Mouse (Mus musculus): ENCODE results near the gene Smyd4.
A peak's percentile ranks its signal among the peaks of the same experiment; 100 is the strongest.

Smyd4 gene

DNA sequence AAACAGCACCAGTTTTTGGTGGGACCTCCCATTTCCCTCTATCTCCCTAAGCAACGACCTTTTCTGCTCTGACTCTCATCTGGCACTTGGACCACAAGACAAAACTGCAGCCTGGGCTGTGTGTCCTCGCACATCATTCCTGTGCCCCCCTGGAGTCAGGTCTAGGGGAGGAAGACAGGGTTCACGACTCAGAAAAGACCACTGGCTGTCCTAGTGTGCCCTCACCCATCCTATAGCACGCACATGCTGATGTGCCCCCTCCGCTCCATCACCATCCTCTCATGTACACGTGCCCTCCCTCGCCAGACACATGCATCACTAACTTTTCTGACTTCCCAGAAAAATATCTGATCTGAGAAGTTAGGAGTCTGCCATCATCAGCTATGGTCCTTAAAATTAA, 71.8 kb downstream of the Smyd4 start:
- no peak for DNase-seq (ENCODE audit: low spot score in 2 of 2)

- DNase-seq (ENCODE audit: low spot score in 2 of 2): no peak
These were observed 72.7 kb downstream of the Smyd4 start for GRCm38 (mm10) chr11:75420810-75421374.

DNA sequence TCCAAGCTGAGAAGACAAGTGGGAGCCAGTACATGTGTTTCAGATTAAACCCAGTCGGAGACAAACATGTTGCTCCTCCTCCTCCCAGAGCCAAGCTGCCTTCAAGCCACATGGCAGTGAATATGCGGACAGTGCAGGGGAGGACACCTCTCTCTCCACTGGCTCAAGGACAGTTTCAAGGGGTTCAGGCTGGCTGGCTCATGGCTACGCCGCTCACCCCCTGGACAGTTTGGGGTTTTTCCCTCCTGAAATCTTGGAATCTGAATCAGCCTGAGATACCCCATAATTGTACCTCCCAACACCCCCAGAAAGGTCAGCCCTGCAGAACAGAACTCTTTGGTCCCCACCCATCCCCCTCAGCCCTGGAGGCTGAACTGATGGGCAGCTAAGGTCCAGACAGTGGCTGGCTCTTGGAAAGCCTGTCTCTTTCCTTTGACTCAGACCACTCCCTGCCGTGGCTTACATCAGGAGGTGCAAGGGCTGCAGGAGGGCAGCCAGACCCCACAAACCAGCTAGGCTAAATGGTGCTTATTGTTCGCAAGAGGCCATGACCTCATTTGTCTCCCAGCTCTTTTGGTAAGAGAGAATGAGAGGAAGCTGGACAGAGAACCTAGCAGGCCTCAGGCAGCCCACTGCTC, 73.3 kb downstream of the Smyd4 start:
- peak in 1 of 2 experiments; percentile 27 for DNase-seq (ENCODE audit: low spot score in 2 of 2)

DNA sequence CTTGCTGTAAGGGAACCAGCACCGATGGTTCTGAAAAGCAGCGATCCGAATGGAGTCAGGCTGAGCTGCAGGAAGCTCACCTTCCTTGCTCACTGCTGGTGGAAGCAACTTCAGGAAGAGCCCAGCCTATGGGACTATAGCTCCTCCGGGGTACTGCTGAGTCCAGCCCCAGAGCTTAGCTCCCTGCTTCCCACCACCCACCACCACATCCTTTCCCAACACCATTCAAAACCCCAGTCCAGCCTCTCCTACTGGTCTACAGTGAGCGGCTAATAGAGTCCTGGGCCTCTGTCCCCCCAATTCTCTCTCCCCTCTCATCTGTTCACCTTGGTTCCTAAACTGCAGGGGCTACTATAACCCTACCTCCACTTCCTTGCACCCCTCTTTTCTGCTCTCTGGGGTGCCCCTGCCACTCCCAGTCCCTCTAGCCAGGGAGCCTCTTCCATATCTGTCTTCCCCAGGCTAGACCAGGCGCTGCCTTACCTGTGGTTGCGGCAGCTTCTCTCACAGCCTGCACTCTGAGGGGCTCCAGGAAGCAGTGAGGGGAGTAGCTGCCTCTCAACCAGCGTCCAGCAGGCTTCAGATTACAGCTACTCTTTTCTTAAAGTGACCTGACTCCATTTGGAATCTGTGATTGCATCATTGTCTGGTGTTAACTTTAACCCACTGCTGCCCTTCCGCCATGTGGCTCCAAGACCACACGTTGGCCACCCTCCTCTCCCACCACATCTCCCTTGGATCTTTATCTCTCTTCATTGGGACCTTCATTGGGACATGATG, 74.0 kb downstream of the Smyd4 start, which contains the start of gene Serpinf1:
TSS of gene Serpinf1 (minus strand) at position 689 of the 780 bp plus-strand sequence.
- no peak for DNase-seq (ENCODE audit: low spot score in 2 of 2)

DNA sequence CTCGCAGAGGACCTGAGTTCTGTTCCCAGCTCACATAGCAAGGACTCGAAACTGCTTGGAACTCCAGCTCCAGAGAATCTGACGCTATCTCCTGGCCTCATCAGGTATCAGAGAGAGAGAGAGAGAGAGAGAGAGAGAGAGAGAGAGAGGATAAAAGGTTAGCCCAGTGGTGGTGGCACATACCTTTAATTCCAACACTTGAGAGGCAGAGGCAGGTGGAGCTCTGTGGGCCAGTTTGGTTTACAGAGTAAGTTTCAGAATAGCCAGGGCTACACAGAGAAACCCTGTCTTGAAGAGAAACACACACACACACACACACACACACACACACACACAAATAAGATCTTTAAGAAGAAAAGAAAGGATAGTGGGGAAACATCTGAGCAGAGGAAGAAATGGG, 74.9 kb downstream of the Smyd4 start:
- no peak for DNase-seq (ENCODE audit: low spot score in 2 of 2)

DNA sequence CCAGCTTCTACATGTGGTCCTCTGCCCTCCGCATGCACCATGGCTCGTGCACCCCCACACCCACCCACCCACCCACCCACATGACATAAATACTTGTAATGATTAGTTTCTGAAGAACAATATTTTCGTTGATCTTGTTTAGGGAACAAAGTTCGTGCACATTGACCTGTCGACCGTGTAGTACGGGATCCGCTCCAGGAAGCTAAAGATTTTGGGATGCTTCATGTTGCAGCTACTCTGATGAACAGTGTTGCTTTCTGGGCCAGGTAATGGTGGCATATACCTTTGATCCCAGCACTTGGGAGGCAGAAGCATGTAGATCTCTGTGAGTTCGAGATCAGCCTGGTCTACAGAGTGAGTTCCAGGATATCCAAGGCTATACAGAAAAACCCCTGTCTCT, 75.8 kb downstream of the Smyd4 start:
- no peak for DNase-seq (ENCODE audit: low spot score in 2 of 2)

DNA sequence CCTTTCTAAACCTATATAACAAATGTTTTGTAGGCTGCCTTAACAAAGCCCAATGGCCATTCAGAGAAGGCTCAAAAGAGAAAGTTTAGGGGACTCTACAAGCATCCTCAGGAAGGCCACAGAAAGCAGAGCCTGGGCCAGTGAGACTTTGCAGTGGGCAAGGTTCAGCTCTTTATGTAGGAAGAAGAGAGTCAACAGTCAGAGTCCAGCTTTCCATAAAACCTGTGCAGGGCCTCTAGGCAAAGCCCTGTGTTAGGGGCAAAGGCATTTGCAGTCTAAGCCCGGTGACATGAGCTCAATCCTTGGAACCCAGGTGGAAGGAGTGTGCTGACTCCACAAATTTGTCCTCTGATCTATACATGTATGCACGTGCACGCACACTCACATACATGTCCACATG, 76.2 kb downstream of the Smyd4 start:
- no peak for DNase-seq (ENCODE audit: low spot score in 2 of 2)

GRCm38 (mm10) chr11:75429019-75429705, 80.9 kb downstream of the Smyd4 start:
- DNase-seq (ENCODE audit: low spot score in 2 of 2): no peak

DNA sequence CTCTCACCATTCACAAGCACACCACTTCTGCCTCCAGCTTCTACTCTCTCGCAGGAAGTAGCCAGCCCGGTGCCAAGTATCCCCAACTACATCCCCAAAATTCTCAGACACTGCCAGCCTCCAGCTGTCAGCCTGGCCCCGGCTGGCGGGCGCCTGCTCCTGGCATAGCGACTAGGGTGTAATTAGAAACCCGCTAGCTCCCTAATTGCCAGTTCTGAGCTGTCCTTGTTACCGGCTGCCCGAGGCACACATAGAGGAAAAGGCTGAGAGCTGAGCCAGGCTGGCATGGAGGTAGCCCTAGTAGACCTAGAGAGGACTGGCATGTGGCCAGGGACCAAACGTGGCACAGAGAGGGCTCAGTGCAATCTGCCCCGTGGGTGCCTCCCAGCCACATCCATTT, 83.1 kb downstream of the Smyd4 start:
- DNase-seq (ENCODE audit: low spot score in 2 of 2): no peak

DNA sequence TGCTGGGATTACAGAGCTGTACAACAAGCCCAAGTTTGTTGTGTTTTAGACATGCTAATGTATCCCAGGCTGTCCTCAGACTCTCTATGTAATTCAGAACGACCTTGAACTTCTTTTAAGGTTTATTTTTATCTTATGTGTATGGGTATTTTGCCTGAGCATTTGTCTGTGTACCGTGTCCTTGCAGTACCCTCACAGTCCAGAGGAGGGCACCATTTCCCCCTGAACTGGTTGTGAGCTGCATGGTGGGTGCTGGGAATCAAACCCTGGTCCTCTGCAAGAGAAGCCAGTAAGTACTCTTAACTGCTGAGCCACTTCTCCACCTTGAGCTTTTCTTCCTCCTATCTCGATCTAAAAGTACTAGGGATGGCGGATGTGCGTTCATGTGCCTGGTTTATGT, 85.9 kb downstream of the Smyd4 start:
- DNase-seq (ENCODE audit: low spot score in 2 of 2): no peak

GRCm38 (mm10) chr11:75438194-75438593, 90.0 kb downstream of the Smyd4 start:
- no peak for DNase-seq (ENCODE audit: low spot score in 2 of 2)

DNA sequence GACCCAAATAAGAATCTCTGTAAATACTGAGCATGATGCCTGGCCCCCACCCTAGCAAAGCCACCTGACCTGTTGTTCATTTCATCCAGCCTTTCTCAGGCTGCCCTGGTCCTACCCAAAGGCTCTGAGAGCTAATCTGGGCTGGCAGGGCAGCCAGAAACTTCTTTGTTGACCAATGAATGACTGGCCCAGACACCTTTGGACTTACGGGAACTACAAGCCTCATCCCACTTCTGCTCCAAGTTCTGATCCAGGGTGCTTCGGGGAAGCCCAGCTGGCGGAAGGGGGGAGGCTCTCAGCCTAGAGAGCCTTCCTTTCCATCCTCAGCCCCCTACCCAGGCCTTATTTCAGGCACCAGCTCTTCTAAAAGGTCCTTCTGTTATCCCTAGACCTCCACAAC, 90.6 kb downstream of the Smyd4 start:
- no peak for DNase-seq (ENCODE audit: low spot score in 2 of 2)

DNA sequence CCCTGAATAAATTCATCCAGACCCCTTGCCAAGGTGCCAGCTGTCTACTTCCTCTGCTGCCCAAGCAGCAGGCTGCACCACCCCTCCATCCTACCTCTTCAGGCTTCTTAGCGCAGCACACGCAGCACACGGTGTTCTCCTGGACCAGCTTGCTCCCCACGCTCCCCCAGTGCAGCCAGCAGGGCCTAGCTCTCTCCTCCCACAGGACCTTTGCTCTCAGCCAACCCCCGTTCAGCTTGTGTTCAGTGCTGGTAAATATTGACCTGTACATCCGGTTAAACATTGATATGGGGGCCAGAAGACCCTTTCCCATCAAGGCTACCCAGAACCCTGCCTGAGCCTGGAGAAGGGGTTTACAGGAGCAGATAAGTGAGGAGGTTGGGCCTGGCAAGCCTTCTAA, 91.1 kb downstream of the Smyd4 start, which contains the start of gene Serpinf2:
TSS of gene Serpinf2 (minus strand) at position 229 of the 400 bp plus-strand sequence.
- no peak for DNase-seq (ENCODE audit: low spot score in 2 of 2)

DNA sequence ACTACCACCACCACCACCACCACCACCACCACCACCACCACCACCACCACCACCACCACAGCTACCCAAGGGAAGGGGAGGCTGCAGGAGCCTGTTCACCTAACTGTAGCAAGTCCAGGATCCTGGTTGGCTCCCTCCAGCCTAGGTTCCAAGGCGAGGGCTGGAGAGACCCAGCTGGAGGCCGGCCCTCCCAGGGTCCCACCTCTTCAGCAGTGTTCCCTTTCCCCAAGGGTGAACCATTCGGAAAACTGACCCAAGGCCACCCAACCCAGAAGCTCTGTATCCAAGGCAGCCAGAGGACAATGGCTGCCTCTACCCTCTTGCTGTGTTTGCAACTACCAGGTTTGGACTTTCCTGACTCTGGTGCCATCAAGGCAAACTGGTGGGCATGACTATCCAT, 91.7 kb downstream of the Smyd4 start:
- DNase-seq (ENCODE audit: low spot score in 2 of 2): no peak

DNA sequence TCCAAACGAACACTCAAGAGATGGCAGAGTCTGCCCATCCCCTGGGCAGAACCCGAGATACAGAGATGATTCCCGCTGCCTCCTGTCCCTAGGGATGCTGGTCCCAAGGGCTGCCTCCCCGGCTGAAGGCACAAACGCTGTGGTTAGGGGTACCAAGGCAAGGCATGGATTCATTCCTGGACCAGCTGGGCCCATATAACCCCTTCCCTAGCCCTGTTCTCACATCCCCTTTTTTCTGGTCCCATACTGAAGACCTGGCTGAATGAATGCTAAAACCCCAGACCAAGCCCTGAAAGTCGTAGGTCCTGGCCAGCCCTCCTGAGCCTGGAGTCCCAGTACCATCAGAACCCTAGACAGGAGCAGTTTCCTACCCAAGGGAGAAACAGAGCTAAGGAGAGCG, 92.8 kb downstream of the Smyd4 start:
- no peak for DNase-seq (ENCODE audit: low spot score in 2 of 2)

- DNase-seq (ENCODE audit: low spot score in 2 of 2): no peak
These were observed 93.4 kb downstream of the Smyd4 start for GRCm38 (mm10) chr11:75441601-75442000.

- no peak for DNase-seq (ENCODE audit: low spot score in 2 of 2)
These were observed 95.5 kb downstream of the Smyd4 start for GRCm38 (mm10) chr11:75443711-75444110.

- DNase-seq (ENCODE audit: low spot score in 2 of 2): no peak
These were observed 100.3 kb downstream of the Smyd4 start for GRCm38 (mm10) chr11:75448575-75448974.

DNA sequence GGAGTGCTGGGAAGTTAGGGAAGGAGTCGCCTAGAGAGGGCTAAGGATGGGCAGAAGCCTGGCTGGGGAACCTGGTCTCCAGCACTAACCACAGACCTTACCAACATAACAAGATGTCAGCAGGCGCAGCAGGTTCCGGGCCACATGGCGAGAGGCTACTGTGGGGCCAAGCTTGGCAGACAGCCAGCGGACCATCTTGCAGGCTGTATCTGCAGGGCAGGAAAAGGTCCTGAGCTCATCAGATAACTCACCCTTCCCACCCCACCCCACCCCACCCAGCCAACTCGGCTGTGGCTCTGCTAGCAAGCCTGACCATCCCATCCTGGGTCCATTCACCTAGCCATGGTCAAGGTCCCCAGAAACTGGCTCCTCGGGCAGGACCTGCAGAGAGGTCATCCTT, 101.5 kb downstream of the Smyd4 start:
- no peak for DNase-seq (ENCODE audit: low spot score in 2 of 2)

DNA sequence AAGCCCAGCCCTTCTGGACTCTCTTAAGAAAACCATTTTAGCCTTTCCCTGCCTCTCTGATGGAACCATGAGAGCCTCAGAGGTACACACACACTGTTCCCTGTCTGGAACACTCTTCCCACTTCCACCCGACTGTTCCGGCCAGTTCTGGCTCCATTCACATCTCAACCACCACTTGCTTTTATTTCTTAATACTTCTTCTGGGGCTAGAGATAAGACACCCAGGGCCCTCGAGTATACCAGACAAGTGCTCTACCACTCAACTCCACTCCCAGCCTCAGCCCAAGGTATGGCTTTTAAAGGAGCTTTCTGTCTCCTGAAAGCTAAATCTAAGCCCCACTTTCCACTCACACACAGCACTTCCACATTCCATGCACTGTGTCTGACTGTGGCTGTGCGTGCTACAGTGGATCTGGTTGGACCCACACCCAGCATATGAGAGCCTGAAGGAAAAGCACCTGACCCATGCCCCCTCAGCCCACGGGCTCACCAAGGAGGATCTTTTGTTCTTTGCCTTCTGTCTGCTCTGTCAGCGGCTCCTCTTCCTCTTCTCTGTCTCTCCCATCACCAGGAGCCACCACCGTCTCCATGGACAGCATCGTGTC, 102.2 kb downstream of the Smyd4 start:
- no peak for DNase-seq (ENCODE audit: low spot score in 2 of 2)

DNA sequence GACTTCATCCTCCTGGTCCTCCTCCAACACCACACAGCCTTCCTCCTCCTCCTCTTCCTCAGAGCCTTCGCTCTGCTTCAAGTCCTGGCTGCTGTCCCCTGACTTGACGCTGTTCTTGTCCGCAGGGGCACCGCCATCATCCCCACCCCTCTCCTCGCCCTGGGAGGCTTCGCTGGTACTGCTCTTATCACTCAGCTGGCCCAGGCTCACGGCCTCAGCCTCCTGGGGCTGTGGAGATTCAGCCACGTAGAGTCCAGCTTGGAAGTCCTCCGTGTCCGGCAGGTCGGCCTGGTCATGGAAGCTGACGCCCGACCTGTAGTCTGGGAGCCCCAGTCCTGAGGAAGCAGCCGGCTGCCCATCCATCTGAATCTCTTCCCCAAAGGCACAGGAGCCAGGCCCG, 102.7 kb downstream of the Smyd4 start:
- DNase-seq (ENCODE audit: low spot score in 2 of 2): no peak

DNA sequence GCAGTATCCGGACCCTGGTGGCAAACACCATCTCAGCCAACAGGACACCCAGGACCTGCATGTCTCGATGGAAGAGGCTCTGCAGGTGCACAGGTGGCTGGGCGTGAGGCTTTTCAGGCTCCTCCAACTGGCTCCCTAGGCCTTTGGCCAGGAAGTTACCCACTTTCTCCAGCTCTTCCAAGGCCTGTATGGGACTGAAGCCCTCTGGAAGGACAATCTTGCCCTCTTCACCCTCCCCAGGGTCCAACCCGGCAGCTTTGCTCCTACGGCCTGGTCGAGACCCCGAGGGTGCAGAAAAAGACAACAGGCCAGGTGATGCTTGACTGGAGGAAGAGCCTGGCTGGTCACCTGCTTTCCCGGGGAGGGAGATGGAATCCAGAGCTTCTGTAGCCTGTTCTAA, 103.8 kb downstream of the Smyd4 start:
- no peak for DNase-seq (ENCODE audit: low spot score in 2 of 2)
